Mouse (Mus musculus) CH12.LX (cell line): ENCODE measurements at regions not wholly inside any gene's neighbourhood (a gene's known extent, or its start where the extent isn't known, plus 50 kb on each side); places are given as distances from the start of the nearest gene placed in this dataset.

Experiments
- BHLHE40 ChIP-seq: IDR thresholded peaks from 2 replicates; pipeline ENCODE4 v1.6.1; 2011; ENCODE audit warnings: mild to moderate bottlenecking, low read depth, low read length, improper control_type of control experiment
- CTCF ChIP-seq, 2 experiments: IDR thresholded peaks in 1 of 2; conservative IDR thresholded peaks in 1 of 2; 2 replicates each; pipeline ENCODE4 v1.5.1; 2011 to 2012; ENCODE audit warnings: low read depth in 2 of 2, low read length in 2 of 2, improper control_type of control experiment in 1 of 2, inconsistent platforms in 1 of 2, mild to moderate bottlenecking in 1 of 2, moderate library complexity in 1 of 2
- GABPA ChIP-seq: IDR thresholded peaks from 2 replicates; pipeline ENCODE4 v1.6.1; 2012; ENCODE audit warnings: low read depth, low read length, improper control_type of control experiment, inconsistent platforms; ENCODE audit not compliant: insufficient replicate concordance
- MAX ChIP-seq: IDR thresholded peaks from 2 replicates; pipeline ENCODE4 v1.6.1; 2011; ENCODE audit warnings: low read length, improper control_type of control experiment
- POLR2A ChIP-seq: IDR thresholded peaks from 2 replicates; pipeline ENCODE4 v1.6.1; 2011; ENCODE audit warnings: low read depth, mild to moderate bottlenecking, improper control_type of control experiment, low read length
- SMC3 ChIP-seq: IDR thresholded peaks from 2 replicates; pipeline ENCODE4 v1.6.1; 2011; ENCODE audit warnings: low read depth, low read length, improper control_type of control experiment
- TCF12 ChIP-seq: IDR thresholded peaks from 2 replicates; pipeline ENCODE4 v1.6.1; 2014; ENCODE audit warnings: low read depth, mild to moderate bottlenecking, inconsistent platforms, low read length, improper control_type of control experiment
- USF1 ChIP-seq: IDR thresholded peaks from 2 replicates; pipeline ENCODE4 v1.6.1; 2014; ENCODE audit warnings: low read depth, mild to moderate bottlenecking, inconsistent platforms, low read length, improper control_type of control experiment
- ZC3H11A ChIP-seq: IDR thresholded peaks from 2 replicates; pipeline ENCODE4 v1.6.1; 2012; ENCODE audit warnings: low read depth, mild to moderate bottlenecking, inconsistent platforms, low read length, improper control_type of control experiment

DNA sequence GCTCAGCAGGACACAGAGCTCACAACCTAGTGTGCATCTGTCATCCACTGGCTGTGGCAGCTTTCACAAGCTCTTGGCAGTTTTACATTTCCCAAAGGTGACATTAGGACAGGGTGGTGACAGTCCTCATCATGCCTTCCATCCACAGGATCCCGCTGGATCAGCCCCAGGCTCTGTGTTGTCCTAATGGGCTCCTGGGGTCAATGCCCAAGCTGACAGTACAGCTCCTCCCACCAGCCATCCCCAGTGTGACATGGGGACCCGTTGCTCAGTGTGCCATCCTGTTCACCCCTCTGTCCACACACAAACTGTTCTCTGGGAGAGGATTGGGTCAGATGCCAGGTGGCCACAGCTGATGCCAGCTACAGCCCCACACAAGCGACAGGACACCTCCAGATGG is 72.3 kb upstream of the Thy1 start:
- TF ChIP-seq MAX, result no peak
- no peak for TF ChIP-seq CTCF (conservative IDR thresholded peaks at IDR 0.05 in 1 of 2, IDR thresholded peaks at IDR 0.05 in 1 of 2; ENCODE audit: low read depth in 2 of 2, low read length in 2 of 2)
- TF ChIP-seq TCF12, result no peak
- no peak for TF ChIP-seq SMC3
- TF ChIP-seq GABPA, result no peak
- no peak for TF ChIP-seq POLR2A
- TF ChIP-seq ZC3H11A, result no peak
- no peak for TF ChIP-seq BHLHE40
- no peak for TF ChIP-seq USF1
